Mouse (Mus musculus) c-Kit-positive CD71-positive TER-119-negative erythroid progenitor cells, embryonic 14.5 days (primary cell): ENCODE data around the gene Cwc25.

Source experiments
- DNase-seq: peaks from one replicate; pipeline ENCODE4 v3.0.0-alpha.2; 2013; ENCODE audit warnings: low read depth

Gene Cwc25

DNA sequence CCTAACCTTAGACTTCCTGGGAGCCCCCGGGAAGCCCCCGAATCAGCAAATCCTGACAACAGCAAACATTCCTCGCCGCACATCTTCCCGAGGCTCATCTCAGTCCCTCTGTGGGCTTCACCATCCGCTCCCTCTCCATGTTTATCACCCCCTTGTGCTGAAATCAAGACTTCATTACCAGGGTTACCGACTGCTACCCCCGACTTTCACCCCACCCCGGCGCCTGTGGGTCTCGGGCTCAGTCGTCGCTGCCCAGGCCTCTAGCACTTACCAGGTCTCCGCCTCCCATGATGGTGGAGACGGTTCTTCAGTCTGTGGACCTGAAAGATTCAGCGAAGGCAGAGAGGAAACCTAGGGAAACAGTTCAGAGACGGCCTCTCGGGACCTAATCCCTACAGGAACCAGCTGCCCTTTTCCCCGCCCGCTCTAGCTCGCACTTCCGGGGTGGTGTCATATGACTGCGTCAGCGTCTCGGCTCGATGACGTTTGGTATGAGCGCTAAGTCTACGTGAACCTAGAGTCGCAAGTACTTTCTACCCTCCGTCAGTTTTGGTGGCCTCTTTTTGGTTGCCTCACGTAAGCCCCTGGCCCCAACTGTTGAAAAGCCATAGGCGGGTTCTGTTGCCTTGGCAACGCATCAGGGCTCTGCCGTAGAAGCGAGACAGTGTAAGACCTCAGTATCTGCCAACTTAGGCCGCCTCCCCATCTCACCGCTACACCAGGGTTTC, at the start of gene Cwc25:
TSS of gene Cwc25 (minus strand) at position 403 of the 728 bp plus-strand sequence.
- peak; percentile 97 for DNase-seq

DNA sequence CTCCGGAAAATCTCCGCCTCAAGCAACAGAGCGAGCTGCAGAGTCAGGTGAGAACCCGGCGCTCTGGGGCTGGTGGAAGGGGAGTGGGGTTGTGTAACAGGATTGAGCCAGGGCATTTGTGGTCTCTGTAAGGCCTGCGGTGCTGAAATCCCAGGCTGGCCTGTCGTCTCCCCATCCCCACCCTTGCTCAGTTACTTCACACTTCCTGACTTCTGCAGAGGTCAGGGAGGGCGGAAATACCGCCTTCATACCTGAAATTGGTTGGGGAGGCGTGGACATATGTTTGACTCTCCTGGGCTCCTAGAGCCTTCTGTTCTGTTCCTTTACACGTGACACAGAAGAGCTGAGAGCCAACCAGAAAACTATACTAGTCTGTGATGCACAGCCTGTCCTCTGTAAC, 49.4 kb upstream of the Cwc25 start:
- no peak for DNase-seq

DNA sequence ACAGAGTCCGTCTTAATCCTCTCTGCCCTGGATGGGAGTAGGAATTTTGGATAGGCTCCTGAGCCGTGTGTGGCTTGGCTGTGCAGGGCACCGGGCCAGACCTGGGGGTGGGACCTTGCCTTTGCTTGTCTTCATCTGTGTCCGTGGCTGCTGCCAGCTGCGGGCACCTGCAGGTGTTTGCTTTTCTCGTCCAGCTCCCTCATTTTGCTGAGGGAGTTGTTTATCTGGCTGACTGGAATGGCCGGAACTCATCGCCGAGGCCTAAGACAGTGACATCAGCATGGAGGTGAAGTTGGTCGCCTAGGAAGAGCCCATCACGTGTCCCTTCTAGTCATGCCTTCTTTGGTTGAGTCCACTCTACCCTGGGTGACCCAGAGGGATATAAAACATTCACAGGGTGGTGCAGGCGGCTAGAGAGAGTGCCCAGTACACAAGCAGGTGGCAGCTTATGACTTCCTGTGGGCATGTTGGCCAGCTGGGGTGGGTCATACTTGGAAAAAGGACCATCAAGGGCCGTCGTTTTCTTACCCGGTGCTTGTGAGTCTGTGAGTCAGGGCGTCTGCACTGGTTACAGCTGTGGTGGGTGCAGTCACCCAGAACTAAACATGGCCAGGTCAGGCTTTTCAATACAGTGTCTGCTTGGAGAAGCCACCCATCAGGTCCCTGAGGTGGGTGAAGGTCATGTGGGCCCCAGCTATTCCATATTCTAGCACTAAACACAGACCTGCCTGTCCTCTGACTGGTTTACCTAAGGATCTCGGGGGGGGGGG, 47.6 kb upstream of the Cwc25 start:
- no peak for DNase-seq

DNA sequence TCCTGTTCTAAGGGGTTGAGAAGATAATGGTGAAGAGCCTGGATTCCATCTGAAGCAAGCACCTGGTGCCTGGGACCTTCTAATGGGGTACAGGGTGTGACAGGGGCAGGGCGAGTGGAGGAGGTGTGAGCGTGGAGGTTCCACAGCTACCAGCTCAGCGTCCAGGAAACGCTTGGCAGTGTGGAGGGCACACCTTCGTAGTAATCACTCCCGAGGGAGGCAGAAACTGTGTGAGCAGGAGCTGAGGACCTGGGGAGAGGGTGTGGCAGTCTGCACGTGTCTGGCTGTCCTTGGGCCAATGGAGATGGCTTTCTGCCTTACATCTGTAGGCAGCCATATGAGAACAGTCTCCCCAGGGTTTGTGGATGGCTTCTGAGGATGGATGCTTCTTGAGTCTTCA, 46.7 kb upstream of the Cwc25 start:
- no peak for DNase-seq

DNA sequence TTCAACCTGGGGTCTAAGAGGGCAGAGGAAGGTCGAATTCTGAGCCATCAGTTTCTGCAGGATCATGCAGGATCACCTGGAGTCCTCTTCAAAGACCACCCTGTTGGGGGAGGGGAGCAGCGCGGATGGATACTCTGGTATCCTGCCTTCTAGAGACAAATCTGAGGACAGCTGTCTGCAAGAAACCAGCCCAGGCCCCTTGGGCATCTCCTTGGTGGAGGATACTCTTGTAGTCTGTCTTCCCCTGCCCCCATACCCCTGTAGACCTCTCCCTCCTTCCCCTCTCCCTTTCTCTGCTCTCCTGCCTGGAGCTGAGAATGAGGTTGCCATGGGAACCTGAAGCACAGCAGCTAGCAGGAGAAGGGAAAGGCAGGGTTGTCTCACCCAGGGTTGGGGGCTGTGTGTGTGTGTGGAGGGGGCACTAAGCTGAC, 46.1 kb upstream of the Cwc25 start:
- DNase-seq, result no peak

DNA sequence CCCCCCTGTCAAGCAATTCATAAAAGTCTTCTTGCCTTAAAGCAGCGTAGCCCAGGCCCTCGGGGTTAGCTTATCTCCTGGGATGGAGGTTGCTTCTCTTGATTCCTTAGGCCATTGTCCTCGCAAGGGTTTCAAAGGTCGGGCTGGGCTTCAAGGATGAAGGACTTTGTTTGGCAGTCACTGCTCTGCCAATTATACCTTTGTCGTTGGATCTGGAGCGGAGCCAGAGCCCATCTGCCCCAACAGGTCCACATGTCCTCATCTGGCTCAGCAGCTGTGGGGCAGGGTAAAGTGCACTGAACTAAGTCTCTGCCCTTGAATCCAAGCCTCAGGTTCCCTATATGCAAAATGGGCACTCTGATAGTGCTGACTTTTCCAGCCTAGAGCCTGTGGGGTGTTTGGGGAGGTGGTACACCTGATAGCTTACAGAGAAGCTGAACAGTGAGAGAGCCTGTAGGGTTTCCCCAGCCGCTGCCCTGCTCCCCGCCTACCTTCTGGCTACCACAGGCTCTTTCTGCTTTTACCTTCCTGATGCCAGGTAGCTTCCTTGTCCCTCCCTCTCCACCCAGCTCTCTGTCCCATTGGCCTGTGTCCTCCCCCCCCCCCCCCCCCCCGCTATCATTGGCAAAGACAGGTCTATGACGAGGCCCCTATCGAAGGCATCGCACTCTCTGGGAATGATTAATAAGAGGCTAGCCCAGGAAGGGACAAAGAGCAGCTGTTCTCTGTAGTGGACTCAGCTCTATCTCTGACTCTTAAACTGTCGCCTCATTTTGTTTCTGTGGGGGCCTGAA, 45.4 kb upstream of the Cwc25 start:
- DNase-seq, result no peak

DNA sequence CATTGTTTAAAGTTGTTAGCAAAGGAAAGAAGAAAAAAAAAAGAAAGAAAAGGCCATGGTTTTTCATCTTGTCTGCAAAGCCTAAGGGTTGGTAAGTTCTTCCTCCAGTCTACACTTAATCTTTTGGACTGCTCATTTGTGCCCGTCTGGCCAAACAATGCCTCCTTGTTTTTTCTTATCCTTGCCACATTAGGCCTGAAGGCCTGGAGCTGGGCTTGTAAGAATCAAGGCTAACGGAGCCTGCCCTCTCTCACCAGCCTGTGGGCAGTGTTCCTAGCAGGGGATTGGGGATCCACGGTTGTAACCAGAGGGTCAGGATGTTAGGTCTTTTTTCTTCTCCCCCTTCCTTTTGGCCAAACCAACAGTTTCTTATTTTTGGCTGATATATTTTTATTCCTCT, 44.6 kb upstream of the Cwc25 start:
- no peak for DNase-seq

DNA sequence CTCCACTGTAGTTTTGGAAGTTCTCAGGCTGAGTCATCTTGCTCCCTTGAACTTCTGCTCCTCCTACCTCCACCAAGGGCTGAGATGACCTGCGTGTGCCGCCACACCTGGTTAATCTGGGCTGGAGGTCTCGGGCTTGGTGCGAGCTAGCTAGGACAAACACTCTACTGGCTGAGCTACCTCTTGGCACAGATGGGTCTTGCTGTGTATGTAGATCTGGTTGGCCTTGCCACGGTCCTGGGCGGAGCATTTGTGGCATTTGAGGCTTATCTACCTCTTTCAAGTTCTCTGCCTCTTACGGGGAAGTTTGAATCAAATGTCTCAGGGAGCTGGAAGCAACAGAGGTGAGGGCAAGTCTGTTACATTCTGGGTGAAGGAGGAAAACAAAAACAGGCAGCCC, 44.0 kb upstream of the Cwc25 start:
- no peak for DNase-seq

DNA sequence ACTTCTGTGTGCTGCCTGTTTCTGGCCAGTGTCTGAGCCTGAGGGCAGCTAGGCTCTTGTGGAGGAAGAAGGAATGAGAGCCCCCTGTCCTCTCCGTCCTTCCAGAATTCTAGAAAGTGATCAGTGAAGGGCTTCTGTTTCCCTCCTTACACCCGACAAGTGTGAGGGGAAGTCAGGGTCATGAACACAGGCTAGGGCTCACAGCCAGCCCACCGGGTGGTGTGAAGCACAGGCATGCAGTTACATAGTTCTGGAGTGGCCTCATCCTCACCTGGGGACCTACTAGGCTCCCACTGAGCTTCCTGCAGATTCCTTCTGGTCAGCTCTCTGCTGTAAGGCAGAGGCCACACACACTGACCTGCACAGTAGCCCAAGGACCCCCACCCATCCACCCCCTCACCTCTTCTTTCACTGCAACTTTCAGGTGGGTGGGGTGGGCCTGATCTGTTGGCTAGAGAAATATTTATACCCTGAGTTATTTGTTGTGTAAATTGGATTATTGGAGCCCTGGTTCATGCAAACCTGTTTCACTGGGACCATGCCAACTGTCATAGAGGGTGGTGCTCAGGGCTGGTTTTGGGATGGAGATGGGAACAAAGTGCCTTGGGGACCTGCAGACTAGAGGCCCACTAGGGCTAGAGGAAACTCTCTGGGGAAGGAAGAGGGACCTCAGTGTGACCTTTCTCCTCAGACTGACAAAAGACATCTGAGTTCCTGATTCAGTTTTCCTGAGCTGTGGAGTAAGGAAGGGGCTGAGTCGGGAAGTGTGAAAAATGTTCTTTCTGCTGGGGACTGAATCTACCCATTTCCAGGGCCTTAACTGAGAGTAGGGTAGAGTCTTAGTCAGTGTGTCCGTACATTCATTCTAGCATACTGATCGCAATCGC, 43.1 kb upstream of the Cwc25 start:
- no peak for DNase-seq

DNA sequence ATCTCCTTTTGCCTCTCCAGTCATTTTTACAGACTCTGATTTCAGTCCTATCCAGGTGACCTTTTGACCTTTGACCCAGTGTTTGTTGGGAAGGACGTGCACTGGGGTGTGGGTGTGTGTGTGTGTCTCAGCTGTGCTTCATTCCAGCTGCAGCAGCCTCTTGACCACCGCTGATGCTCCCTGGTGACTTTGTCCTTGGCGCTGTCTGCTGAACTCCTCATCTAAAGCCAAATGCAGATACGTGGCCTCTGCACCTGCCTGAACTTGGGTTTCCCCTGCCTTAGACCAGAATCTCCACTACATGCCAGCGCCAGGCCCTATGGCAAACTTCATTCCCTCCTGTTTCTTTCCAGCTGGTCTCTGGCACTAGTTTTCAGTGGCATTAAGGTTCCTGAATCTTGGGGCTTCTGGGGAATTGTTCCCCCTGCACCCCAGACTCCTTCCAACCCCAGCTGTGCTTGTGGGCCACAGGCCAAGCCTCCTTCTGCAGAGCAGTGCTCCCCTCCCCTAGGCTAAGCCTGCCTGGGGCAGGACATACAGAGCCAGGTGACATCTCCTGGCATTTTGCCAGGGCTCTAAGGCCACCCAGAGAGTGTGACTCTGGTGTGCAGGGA, 42.4 kb upstream of the Cwc25 start:
- no peak for DNase-seq

DNA sequence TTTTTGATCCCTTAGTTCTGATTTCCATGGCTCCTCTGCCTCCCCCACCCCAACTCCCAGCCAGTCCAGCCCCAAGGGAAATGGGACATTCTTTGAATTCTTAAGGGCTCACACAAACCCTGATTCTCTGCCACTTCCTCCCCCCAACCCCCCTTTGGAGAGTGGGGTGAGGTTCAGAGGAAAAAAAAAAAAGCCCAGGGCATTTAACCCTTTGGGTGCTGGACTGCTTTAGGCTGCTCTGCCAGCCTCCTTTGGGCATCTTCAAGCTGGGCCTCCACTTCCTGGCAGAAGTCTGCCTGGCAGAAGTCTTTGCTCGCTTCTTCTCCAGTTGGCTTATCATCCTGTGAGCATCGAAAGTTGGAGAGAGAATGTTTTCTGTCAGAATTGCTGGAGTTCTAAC, 41.7 kb upstream of the Cwc25 start:
- no peak for DNase-seq

DNA sequence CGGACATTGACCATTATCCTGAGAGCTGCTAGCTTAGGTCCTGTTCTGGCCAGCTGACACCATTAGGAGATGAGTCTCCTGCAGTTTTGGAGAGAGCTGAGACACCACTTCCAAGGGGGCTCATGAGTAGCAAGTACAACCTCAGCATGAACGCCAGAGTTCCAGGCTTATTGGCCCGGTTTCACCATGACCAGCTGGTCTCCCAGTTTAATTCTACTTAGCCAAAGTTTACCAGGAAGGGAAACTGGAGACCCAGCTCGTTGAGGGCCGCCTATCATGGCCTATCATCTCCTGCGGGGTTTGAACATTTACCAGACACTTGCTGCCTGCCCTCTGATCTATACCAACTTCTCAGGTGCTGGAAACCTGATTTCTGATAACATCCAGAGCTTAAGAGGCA, 41.3 kb upstream of the Cwc25 start:
- no peak for DNase-seq

DNA sequence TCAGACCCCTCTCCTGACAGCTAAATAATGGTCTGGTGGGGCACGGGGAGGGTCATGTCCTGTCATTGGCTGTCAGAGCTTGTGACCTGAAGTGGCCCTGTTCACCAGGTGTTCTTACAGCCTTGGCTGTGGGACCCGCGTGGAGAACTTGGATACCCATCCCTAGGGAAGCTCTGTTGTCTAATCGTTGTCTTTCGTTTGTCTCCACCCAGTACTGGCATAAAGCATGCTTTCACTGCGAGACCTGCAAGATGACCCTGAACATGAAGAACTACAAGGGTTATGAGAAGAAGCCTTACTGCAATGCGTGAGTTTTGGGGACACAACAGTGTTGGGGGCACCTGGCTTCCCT, 40.2 kb upstream of the Cwc25 start:
- DNase-seq, result no peak

DNA sequence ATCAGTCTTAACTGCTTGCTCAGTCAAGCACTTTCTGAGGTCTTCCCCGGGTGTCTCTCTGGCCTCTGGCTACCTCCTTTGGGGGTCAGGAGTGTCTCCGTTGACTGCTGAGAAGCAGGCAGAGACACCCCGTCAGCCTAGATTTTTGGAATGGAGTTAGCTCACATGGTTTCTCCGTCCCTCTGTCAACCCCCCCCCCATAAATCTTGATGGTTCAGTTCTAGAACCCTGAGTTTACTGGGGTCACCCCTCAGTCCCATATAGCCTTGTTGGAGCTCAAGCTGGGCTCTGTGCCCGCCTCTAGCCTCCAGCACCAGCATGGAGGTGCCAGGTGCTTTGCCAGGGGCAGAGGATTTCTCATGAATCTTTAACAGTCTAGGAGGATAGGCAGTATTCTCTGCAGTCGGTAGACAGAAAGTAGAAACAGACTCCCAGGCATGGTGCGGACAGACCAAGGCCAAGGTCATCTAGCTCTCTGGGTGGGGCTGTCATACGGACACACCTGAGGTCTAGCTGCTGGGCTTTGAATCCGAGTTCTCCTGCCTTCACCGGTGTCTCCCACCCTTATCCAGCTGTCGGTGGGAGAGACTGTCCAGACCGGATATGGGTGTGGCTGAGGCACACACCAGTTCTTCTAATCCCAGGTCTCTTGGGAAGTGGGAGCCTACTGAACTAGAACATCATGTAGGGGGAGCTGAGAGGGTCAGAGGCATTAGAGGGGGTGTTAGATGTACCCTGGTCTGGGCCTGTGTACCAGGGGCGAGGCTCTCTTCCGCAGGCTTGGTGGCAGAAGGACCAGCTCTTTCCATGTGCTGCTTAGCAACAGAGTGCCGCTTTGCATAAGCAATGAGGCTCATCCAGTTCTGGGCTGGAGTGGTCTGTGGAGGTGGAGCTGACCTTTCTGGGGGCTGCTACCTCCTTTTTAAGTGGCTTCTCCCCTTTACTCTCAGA, 39.6 kb upstream of the Cwc25 start:
- no peak for DNase-seq

DNA sequence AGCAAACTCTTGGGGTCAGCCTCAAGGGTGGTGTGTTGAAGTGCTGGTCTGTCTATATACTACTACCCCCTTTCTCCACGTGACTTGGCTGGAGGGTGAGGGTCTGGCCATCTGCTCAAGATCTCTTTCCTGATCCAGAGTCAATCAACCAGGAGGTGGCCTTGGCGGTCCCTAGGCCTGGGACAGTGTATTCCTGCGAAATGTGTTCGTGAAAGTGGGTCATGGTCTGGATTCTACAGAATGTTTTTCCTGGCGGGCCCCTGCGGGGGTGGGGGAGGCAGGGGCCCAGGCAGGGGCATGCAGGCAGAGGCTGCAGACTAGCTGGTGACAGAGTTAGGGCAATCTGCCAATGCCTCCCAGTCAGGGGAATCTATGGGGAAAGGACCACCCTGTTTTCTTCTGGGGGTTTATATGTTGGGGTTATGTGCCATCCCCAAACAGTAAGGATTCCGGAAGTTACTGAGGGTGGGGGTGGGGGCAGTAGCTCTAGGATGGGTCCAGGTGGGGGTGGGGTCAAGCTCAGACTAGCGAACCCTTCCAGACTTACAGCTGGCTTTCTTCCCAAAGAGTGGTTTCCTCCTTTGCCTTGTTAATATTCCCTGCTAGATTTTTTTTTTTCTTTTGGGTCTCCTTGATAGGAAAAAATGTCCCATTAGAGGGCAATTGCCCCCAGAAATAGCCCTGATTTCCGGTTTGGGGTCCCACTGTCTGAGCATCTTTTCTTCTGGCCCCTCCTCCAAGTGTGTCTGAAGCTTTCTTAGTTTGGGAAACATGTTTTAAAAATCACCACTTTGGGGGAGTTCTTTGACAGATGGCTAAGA, 38.7 kb upstream of the Cwc25 start:
- no peak for DNase-seq

DNA sequence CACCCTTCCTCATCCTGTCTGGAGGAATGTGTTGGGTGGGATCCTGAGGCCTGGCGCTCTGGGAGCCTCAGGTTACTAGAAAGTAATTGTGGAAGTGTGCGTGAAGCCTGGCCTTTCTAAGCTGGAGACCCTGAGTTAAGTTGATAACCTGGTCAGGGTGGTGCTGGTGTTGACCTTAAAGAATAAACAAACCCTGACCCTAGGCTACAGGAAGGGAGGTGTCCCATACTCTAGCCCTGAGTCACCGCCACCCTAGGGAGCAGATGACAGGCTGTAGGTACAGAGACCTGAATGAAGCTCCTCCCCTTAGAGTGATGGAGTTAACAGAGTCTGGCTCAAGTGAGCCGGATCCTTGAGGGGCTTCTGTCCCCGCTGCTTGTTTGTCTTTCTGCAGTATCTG, 37.5 kb upstream of the Cwc25 start:
- DNase-seq, result no peak

DNA sequence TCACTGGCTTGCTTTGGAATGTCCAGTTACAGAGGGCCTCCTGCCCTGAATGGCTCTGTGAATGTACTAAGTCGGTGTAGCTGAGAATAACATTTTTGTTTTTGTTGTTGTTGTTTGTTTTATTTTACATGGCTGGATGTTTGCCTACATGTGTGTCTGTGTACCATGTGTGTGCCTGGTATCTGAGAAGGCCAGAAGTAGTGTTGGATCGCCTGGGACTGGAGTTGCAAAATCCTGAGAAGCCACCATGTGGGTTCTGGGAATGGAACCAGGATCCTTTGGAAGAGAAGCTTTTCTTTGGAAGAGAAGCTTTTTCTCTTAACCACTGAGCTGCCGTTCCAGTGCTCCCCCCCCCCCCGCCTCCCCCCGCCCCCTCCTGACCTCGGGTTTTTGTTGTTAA, 36.1 kb upstream of the Cwc25 start:
- DNase-seq, result no peak

DNA sequence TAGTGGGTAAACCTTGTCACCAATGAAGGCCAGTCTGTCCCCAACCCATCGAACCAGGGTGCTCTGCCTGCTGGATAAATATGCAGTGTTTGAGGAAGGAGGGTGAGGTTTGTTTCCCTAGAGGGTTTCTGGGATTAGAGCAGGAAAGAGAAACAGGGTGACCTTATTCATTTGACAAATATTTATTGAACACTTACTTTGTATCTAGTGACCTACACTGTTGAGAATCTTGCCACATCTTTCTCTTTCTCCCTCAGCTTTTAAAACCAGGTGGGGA, 35.8 kb upstream of the Cwc25 start:
- DNase-seq, result no peak

DNA sequence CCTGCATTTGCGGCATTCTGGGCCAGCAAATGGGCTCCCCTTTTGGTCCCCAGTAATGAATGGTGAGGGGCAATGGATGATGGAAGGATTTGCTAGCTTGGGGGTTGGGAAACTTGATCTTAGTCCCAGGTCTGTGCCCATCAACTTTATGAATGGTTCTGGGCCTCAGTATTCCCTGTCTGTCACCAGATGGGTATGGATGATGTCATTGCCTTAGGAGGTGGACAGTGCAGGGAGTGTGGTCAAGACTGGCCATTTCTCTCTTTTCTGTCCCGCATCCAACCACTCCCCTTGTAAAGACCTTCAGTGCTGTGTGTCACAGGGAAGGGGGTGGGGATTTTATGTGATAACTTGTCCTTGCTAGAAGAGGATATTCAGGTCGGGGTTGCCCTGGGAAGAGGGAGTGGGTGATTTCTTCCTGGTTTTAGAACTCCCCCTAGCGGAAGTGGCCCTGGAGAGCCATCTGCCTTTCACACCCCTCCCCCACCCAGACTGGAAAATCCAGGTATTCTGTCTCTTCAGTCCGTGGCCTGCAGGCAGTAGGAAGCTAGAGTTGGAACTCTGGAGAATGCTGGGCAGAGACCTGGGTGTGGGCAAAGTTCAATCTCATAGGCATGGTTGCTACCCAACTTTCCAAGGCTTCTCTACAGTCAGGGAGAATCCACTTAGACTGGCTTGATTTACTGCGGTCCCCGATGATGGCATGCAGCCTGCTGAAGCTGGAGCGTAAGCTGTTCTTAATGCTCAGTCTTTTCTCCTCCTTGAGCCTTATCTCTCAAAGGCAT, 35.2 kb upstream of the Cwc25 start:
- DNase-seq, result no peak
